8 mouse cellular contexts compared by ENCODE assay signal in genomic region chr5:77807726-77808125, GRCm38 (mm10).
DNase-seq lines count a peak whose midpoint lies in the region; ATAC-seq and TF ChIP-seq lines count a peak whose summit lies in the region.

No protein-coding gene starts in this region.

- no peak overlapping the region for H3K9ac ChIP-seq in lung, postnatal 0 days (replicated peaks; ENCODE audit: low read depth)

- no peak overlapping the region for H3K4me2 ChIP-seq in lung, postnatal 0 days (replicated peaks; ENCODE audit: low read depth, low read length)

- H3K4me1 ChIP-seq in lung, postnatal 0 days (ENCODE audit: insufficient read depth, low read depth, low read length) = no peaks in the 10 kb centered on the region

- TF ChIP-seq CTCF in lung, postnatal 0 days (IDR thresholded peaks at IDR 0.05) = peak; percentile 85

- ATAC-seq in CD4-positive, CD25-positive, alpha-beta regulatory T cell, adult 4 months = no peak
- ATAC-seq in lung, postnatal 0 days = no peak

- H3K9me3 ChIP-seq in lung, postnatal 0 days (ENCODE audit: low read length) = no peaks in the 10 kb centered on the region

- peak; percentile 2 for DNase-seq in CD4-positive, CD25-positive, alpha-beta regulatory T cell, adult 2 months (ENCODE audit: low read depth, low spot score)
- peak; percentile 80 for DNase-seq in 416B (ENCODE audit: low read depth)
- peak; percentile 27 for DNase-seq in cerebellum, adult 11-12 months
- peak; percentile 78 for DNase-seq in forelimb bud, embryonic 11.5 days (ENCODE audit: low read depth, low spot score)
- peak; percentile 79 for DNase-seq in layer of hippocampus, adult 11-12 months (ENCODE audit: low spot score)
- DNase-seq in lung, postnatal 0 days (ENCODE audit: low spot score) = peak; percentile 64
- DNase-seq in skeletal muscle tissue, adult 2 months (ENCODE audit: low read depth, low spot score) = peak; percentile 4

- no peak overlapping the region for H3K4me3 ChIP-seq in lung, postnatal 0 days (ENCODE audit: low read depth, low read length)

- no peaks in the 10 kb centered on the region for H3K27me3 ChIP-seq in lung, postnatal 0 days (replicated peaks; ENCODE audit: insufficient read depth, low read length)

- no peak overlapping the region for H3K27ac ChIP-seq in lung, postnatal 0 days (ENCODE audit: low read length)

- no peak for TF ChIP-seq EP300 in lung, postnatal 0 days (IDR thresholded peaks at IDR 0.05)

- no peaks in the 10 kb centered on the region for H3K36me3 ChIP-seq in lung, postnatal 0 days (ENCODE audit: insufficient read depth, low read length)

- 33% methylated on average over 3 of the region's 3 CpGs for WGBS in lung, postnatal 0 days

Comparison
In these comparisons a context has a peak if more than half of its experiments do, and no peak if none do; other contexts are left out.
1. DNase-seq: peak in every context shown above with its lines; median percentile 80 in 416B; 79 in layer of hippocampus, adult 11-12 months; 78 in forelimb bud, embryonic 11.5 days; 64 in lung, postnatal 0 days; 27 in cerebellum, adult 11-12 months; 4 in skeletal muscle tissue, adult 2 months; 2 in CD4-positive, CD25-positive, alpha-beta regulatory T cell, adult 2 months.